Mouse (Mus musculus) thymus, postnatal 36 days (tissue): ENCODE measurements around the gene Erc1.
A peak's percentile ranks its signal among the peaks of the same experiment; 100 is the strongest.

Source experiments
- DNase-seq, 2 experiments: peaks; one replicate each; pipeline ENCODE4 v3.0.0; 2022; ENCODE audit warnings: mixed read lengths in 2 of 2

Erc1 gene

DNA sequence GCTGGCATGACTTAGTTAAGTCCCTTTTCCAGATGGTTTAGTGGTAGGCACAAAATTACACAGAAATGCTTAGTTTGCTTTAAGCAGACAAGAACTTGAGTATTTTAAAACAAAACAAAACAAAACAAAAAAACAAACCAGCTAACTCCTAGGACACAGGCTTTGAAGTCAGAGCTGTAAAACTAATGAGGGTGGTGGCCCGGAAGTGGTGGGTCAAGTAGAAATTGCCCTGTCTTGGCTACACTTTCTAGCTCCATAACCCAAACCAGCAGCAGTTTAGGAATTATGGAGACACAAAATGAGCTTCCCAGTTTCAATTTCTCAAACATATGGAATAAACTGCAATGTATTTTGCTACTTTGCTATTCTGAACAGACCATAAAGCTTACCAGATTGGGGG is 263.9 kb downstream of the Erc1 start:
- no peak for DNase-seq

- no peak for DNase-seq
Measured at GRCm38 (mm10) chr6:119583165-119583564, 264.8 kb downstream of the Erc1 start.

GRCm38 (mm10) chr6:119576706-119577105 is 271.3 kb downstream of the Erc1 start:
- no peak for DNase-seq

DNA sequence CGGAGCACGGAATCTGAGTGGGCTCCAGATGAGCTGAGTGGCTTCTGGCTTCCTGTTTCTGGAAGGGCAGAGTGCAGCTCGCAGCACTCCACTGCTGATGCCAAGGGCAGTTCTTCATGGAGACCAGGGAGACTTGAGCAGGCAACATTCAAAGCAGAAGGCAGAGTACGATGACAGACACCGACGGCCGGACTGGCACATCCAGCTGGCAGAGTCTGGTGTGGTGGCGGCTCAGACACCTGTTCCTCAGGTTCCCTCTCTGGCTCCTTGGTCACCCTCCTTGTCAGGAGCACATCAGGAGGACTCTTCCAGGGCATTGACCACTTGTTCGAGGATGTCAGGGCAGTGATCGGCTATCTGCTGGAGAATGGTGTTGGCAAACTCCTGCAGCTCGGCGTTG is 272.6 kb downstream of the Erc1 start:
- DNase-seq = no peak

GRCm38 (mm10) chr6:119572296-119572695 is 275.7 kb downstream of the Erc1 start:
- DNase-seq = no peak

- peak in 1 of 2 experiments; percentile 25 for DNase-seq
Measured at GRCm38 (mm10) chr6:119570797-119571196, 277.2 kb downstream of the Erc1 start.

DNA sequence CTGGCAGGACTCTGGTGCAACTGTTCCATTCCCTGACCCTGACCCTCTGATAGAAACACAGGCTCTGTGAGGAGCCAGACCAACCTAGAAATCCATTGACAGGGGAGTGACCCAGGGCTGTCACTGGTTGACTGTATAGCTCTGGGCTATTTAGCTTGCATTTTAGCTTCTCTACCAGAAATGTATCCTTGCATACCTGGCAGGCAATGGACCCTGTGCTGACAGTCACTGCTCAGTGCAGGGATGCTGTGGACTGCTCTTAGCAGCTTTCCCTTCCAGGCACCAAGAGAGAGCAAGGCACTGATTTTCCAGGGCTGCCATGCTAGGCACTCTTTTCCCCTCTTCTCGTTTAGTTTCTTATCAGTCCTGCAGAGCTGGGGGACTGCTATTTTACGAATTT is 279.6 kb downstream of the Erc1 start:
- DNase-seq = no peak

- DNase-seq = no peak
Measured at GRCm38 (mm10) chr6:119565451-119566379, 282.3 kb downstream of the Erc1 start.

- no peak for DNase-seq
Measured at GRCm38 (mm10) chr6:119562558-119562957, 285.4 kb downstream of the Erc1 start.

DNA sequence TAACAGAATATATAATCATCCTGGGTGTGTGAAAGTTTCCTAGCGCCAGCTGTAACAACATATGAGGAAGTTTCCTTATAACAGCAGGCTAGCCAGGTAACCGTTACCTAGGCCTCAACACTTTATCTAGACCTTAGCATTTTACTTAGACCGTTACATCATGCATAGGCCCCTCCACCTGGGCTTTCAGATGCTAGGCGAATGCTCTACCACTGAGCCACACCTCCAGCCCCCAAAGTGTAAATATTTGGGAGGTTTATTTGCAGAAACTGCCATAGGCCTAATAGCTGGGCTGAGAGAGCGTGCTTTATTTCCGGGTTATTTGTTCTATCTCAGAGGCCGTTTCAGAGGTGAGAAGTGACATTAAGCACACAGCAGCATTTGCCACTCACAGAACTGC is 289.1 kb downstream of the Erc1 start:
- no peak for DNase-seq

DNA sequence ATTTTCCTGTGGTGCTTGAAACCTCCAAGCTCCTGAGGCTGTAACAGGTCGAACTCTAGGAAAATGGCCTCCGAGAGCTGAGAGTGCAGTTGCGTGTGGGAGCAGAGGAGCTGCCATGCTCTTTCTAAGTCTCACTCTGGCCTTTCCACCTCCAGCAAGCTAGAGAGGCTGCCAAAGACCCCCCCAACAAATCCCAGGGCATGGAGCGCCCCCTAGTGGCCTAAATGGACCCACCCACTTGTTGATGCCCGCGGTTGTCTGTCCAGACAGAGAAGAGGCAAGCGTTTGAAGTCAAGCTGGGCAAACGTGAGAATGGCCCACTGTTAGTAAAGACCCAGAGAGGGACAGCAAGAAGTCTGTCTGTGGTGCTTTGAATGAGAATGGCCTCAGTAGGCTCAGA is 293.5 kb downstream of the Erc1 start:
- DNase-seq = no peak

DNA sequence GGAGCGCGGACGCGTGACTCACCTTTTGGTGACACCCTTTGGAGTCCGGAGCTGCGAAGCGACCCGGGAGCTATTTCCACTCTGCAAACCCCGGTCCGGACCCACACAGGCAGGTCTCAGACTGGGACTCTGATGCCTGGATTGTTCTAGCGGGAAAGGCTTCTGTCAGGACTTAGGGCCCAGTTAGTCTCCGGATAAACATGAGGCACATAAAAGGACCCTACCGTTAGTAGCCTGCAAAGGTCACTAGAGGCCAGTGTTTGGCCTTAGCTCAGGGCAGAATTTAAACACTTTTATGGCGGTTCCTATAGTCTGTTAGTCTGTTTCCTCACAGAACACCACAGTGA is 303.5 kb downstream of the Erc1 start:
- DNase-seq = no peak

DNA sequence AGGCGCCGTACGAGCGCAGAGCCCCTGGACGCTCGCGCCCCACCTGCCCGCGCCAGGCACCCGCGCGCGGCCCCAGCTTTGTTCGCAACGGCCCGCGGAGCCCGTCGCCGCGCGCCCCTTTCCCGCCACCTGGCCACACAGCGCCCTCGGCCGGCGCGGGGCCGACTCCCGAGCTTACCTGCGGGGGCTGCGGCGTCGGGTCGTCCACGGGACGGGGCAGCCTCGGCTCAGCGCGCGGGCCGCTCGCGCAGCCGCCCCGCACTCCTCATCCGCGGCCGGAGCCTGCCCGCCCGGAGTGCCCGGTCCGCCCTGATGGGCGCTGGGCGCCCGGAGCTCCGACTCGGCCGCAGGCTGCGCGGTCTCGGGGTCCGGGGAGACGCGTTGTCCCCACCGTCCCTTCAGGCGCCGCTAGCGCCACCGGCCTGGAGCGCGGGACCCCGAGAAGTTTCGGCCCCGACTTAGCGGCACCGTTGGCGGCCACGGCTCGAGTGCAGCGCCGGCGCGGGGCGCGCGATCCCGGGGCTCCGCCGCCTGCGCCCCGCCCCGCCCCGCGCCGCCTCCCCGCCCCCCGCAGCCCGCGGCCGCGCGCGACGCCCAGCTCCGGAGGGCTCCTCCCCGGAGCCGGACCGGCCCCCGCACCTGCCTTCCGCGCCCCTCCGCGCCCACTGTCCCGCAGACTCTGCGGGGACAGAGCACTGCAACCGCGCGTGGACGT is 304.0 kb downstream of the Erc1 start, which contains the start of gene Wnt5b:
Wnt5b (minus strand) TSS at position 545 of the 715 bp plus-strand sequence.
- DNase-seq = peak; percentile 46 to 59

GRCm38 (mm10) chr6:119543456-119543802 is 304.5 kb downstream of the Erc1 start:
- DNase-seq = no peak

DNA sequence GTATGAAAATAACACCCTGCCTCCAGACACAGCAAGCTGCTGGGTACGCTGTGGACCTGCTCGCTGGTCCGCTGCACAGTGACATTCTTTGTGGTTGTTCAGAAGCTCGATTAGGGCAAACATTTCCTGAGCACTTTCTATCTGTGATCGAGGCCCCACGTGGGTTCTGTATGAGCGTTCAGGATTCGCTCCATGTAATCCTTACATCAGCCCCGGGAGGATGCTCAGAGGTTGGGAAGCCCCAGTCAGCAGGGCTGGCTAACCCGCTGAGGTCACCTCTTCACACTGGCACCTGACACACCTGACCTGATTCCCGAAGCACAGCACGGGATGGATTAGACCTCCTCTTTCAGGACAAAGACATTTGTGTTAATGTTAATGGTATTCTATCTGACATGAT is 312.1 kb downstream of the Erc1 start:
- DNase-seq = no peak

DNA sequence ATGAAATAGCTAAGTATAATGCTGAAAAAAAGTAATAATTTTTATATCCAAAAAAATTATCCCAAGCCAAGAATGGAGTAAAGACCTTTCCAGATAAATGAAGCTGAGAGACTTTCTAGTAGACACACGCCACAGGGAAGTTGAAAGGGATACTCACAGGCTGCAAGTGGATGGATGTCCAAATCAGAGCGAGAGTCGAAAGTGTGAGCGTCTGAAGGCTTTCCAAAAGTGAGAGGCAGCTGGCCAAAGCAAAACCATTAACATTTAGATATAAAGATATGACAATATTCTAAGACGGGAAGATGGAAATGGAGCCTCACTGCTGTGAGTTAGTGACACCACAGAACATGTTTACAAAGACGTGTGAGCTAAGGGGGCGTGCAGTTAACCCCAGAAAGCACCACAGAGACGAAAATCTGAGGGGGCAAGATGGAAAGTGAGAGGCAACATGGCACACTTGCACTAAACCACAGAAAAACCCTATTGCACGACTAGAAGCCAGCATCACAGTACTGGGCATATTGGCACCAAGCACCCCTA is 314.7 kb downstream of the Erc1 start:
- no peak for DNase-seq

GRCm38 (mm10) chr6:119529659-119530058 is 318.3 kb downstream of the Erc1 start:
- no peak for DNase-seq

DNA sequence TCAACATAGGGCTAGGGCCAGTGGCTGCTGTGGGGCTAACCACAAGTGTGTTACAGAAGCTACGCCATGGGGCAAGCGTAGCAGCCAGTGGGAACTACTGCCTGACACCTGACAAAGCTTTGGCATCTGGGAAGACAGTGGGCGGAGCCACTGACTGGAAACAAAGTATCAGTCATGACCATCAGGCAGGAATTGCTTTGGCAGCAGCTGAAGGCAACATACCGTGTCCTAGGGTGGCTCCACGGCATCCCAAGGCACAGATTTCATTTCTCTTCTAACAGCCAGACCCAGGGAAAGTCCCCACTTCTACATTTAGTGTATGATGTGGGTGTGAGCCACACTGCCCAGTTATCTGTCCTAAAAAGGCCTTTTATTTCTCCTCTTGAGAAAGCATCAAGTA is 321.5 kb downstream of the Erc1 start:
- DNase-seq = no peak

DNA sequence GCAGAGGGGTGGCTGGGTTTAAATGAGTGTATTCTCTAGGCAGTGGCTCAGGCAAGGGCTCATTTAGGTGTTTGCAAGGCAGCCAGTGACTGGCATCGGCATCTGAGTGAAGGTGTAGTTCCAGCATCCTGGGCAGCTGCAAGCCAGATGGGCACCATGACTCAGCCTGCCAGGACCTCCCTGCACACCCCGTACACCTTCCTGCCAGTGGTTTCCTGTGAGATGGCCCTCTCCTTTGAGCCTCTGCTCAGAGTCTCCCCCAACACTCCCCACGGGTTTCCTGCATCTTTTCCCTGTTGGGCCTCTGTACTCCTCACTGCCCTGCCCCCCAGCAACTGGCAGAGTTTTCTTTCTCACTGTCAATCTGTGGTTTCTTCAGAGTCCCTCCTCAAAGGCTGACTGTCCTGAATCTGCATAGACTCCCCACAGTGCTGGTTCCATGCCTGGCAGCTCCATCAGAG is 326.0 kb downstream of the Erc1 start:
- DNase-seq = peak; percentile 42 to 67

DNA sequence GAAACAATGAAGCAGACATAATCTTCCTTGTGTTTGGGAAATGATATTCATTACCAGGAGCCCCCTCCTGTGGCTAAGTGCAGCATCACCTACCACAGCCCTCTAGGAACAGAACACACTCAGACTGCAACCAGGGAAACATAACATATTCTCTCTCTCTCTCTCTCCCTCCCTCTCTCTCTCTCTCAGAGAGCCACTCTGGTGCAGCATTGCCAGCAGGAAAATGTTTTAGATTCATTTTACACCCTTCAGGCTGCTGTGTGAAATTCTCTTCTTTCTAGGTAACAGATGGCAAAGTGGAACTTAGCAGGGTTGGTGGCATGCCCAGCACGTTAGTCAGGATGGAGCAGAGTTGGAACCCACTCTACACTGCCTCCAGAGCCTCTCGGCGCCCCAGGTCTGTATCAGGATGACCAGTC is 326.5 kb downstream of the Erc1 start:
- peak in 1 of 2 experiments; percentile 29 for DNase-seq
